Mouse (Mus musculus): Measurements from ENCODE around the gene Metrn.

DNA sequence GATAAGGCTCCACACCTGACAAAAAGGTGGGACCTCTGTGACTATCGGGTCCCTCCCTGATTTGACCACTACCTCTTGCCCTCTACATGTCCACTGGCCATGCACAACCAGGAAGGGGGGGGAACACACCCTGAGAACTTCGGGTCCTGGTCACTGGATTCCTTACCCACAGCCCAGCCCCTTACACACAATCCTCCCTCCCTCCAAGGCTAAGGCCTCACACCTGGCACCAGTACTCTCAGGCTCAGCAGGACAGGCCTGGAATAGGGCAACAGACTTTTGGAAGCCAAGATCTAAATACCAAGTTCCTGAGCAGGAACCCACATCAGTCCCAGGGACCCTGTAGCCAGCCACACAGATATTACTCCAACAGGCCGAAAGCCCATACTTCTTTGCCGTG, 42.0 kb upstream of the Metrn start:
- TF ChIP-seq ELF1 (IDR thresholded peaks at IDR 0.05; ENCODE audit: low read depth, low read length), result no peak
- TF ChIP-seq KAT2A (IDR thresholded peaks at IDR 0.05; ENCODE audit: insufficient replicate concordance, low read length), result no peak
- no peak for TF ChIP-seq RCOR1 (conservative IDR thresholded peaks at IDR 0.05; ENCODE audit: low read depth, low read length)
- no peak for TF ChIP-seq CTCF (conservative IDR thresholded peaks at IDR 0.05 in 1 of 2, IDR thresholded peaks at IDR 0.05 in 1 of 2; ENCODE audit: low read depth in 2 of 2, low read length in 2 of 2)
- TF ChIP-seq MAX (IDR thresholded peaks at IDR 0.05; ENCODE audit: low read length), result no peak
